Mouse (Mus musculus) lung, postnatal 4 days (tissue): ENCODE results near the gene Ctf1.

Experiments
- DNase-seq, 2 experiments: peaks; one replicate each; pipeline ENCODE4 v3.0.0; 2021

Gene Ctf1

DNA sequence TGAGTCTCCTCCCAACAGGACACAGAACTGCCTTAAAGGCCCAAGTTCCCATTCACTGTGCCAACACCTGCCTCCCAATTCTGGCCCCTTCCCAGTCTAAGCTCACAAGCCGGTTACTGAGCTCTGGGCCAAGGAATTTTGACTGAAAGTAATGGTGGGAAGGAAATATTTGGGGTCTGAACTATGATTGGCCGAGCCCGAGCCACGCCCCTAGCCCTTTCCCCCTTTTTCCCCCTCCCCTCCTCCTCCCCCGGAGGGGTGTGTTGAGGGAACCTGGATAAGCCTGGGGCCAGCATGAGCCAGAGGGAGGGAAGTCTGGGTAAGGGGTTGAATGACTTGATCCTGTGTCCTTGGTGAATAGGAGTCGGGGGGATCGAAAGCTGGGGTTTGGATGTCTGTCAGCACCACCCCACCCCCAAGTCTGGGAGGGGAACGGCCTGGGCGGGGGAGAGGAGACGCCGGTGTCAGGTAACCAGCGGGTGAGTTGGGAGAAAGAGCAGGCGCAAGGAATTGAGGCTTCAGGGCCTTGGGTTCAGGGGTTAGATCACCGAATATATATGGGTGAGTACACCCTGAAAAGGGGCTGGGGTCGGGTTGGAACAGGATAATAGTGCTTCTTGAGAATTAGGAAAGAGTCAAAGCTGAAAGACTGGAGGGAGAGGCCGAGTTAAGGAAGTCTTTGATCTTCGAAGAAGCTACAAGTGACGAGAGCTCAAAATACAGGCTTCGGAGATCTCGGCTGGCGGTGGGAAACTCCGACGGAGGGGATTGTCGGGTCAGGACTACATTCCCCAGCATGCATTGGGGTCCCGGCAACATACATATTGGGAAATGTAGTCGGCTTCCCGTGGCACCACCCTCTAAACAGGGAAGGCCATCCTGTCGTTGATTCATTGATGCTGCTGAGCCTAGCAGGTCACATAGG is at the start of gene Ctf1:
Ctf1 (plus strand) TSS at position 276 of the 925 bp plus-strand sequence.
- DNase-seq, result peak; percentile 83 to 86

- no peak for DNase-seq
These were observed 49.6 kb upstream of the Ctf1 start for GRCm38 (mm10) chr7:127662926-127663325.

DNA sequence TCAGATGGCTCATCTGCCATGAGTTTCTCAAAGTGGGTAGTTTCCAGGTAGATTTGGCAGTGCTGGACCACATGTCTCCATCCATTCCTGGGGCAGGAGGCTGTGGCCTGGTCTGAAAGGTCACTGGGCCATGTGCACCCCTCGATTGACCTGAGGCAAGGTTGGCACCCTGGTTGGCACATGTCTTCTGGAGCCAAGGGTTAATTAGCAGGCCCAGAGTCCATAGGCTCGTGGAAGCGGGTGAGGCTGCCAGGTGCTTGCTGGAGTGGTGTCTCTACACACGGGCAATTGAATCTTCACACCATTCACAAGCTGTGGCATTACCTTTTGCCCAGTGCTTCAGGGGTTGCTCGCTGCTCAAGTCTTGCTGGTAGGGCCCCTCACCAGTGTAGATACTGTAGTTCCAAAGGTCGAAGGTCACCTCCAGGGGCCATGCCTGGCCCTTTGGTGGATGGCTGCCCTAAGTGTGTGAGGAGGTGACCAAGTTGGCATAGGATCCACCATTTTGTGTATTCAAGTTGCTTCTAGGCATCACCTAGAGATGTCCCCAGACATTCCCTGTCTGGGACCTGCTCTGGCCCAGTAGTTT is 46.4 kb upstream of the Ctf1 start:
- DNase-seq, result no peak

- no peak for DNase-seq
These were observed 45.9 kb upstream of the Ctf1 start for GRCm38 (mm10) chr7:127666679-127667078.

DNA sequence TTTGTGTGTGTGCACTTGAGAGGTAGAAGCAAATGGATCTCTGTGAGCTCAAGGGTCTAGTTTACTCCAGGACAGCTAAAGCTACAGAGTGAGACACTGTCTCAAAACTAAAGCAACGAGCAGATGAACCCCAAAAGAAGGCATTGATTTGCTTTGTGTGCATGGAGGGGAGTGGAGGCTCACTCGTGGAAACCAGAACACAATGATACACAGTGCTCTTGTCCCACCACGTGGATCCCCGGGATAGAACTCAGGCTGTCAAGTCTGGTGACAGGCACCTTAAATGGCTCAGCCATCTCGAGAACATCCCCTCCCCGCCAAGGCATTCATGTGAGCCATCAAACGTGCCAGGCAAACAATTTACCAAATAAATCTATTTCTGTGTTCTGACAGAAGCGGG is 45.4 kb upstream of the Ctf1 start:
- no peak for DNase-seq

DNA sequence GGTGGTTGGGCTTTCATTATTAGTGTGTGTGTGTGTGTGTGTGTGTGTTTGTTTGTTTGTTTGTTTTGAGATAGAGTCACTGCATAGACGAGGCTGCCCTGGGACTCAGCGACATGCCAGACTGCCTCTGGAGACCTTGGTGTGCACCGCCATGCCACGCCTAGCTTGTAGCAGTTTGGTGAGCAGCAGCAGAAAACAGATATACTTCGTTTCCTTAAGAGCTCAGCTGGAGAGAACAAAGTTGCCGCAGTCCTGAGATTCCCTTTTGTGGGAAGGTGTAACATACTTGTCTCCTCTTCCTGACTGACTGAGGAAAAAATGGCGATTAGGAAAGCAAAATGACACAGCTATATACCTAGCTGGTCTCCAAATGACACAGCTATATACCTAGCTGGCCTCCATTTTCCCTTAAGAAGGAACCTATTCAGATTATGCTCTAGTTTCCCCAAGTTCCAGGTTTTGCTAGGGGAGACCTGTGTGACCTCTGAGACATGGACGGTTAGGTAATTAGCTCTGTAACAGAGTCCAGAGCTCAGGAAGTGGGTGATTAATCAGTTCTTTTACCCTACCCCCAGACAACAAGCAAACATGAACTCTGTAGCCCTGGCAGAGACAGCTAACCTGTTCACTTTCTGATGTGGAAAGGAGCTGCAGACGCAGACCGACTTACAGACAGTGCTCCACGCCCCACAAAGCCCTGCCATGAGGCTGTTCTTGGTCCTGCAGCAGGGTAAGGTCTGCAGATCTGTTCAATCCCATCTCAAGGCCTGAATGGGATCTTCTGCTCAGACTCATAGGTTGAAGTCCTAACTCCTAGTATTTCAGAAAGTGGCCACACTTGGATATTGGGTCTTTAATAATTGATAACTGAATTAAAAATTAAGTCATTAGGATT is 40.4 kb upstream of the Ctf1 start:
- DNase-seq, result no peak

DNA sequence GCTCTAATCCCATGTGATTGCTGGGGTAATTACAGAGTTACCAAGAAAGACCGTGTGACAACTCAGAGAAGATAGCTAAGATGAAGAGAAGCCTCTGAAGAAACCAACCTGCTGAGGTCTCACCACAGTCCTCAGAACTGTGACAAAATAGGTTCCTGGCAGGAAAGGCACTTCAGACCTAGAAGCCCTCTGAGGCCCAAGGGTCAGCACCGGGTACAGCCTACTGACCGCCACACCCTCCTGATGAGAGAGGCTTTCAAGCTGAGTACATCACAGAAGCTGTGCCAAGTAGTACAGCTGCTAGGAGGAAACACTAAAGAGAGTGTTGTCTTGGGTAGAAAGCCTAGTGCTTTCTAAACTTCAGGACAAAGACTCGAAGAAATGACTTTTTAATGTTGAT is 39.8 kb upstream of the Ctf1 start:
- DNase-seq, result no peak

DNA sequence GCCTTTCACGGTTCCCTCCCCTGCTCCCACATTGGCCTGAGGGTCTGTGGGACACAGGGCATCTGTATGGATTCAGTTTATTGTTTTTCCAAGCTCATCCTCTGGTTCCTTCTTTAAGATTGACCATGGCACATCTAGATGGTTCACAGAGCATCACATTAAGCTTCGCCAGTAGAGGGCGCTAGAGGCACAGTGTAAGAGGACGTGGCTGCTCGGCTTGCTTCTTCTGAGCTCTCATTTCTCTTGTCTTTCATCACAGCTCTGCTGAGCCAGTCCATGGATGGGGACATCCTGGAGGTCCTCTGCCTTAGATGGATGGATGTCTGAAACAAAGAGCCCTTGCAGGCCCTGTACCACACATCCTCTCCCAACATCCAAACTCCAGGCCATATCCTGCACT is 37.6 kb upstream of the Ctf1 start:
- peak; percentile 66 to 87 for DNase-seq

DNA sequence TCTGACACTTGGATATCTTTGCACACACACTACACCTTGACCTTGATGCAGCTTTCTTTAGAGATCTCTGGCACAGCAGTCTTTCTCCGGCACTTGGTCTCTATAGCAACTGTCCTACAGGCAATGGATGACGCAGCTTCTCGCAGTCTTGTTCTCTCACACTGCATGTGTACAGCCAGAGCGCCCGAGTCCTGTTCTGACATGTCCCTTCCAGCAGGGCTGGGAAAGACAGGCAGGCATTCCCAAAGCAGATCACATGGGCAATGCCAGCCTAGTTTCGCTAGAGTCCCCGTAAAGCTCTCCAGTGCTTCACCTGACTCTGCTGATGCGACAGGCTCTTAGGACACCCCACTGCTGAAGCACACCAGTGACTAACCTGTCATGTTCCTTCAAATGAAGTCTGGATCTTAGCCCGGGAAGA is 37.1 kb upstream of the Ctf1 start:
- no peak for DNase-seq

- peak; percentile 36 to 65 for DNase-seq
These were observed 35.5 kb upstream of the Ctf1 start for GRCm38 (mm10) chr7:127677077-127677476.

- no peak for DNase-seq
These were observed 34.9 kb upstream of the Ctf1 start for GRCm38 (mm10) chr7:127677609-127678008.

DNA sequence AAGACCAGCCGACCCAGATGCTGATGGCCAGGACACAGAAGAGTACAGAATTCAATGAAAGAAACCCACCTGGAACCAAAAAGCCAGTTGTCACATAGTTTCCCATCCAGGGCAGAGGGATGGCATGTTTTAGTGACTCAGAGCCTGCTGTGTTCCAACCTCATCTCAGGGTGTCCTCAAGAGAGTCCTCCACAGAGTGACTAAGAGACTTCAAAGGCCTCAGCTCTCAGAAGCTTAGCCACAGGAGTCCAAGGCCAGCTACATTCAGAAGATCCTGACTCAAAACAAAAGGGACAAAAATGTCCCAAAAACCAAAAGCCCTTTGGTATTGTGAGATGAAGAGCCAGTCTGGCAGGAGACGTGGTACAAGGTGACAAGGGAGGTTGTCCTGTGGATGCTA is 33.7 kb upstream of the Ctf1 start:
- DNase-seq, result no peak

GRCm38 (mm10) chr7:127680541-127680940 is 32.0 kb upstream of the Ctf1 start:
- no peak for DNase-seq

GRCm38 (mm10) chr7:127681888-127682553 is 30.5 kb upstream of the Ctf1 start:
- DNase-seq, result no peak

- peak; percentile 13 to 48 for DNase-seq
These were observed 27.1 kb upstream of the Ctf1 start for GRCm38 (mm10) chr7:127685304-127686018.

- DNase-seq, result no peak
These were observed 25.6 kb upstream of the Ctf1 start for GRCm38 (mm10) chr7:127686740-127687449.

DNA sequence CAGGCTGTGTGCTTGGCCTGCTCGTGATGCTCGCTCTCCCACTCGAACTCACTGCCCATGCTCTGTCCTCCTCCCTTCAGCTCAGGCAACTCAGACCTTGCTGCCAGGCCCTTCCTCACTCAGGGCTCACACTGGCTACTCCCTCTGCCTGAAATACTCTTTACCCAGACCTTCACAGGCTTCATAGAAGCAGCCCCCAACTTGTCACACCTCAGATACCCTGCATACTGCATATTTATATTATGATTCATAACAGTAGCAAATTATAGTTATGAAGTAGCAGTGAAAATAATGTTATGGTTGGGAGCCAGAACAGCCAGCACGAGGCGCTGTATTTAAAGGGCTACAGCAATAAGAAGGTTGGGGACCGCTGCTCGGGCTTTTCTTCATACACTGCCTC is 23.6 kb upstream of the Ctf1 start:
- DNase-seq, result no peak

DNA sequence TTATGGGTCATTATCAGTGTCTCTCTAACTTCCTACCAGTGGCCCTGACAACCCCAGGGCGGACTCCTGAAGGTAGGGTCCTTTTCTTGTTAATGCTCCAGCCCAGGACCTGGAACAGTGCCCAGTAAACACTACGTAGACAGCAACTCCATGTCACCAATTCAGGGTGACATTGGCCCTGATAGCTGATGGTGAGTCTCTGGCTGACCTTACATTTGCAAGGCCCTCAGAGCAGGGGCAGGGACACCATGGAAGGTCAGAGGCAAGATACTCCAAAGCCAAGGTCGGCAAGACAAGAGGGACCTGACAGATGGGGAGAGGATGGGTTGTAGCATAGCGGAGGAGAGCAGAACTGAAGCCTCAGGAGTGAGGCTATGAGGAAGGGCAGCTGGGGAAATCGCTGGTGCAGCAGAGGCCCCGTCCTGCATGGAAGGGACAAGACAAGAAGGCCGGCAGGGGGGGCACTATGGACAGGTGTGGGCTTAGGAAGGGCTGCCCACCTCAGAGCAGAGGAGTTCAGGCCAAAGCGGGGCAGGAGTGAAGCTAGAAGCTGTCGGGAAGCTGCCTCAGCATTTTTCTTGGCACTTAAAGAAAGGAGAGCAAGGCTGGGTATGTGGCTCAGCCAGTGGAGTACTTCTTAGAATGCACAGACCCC is 22.8 kb upstream of the Ctf1 start:
- no peak for DNase-seq

- DNase-seq, result peak; percentile 80 to 83
These were observed 21.1 kb upstream of the Ctf1 start for GRCm38 (mm10) chr7:127691221-127691989.

GRCm38 (mm10) chr7:127693290-127693689 is 19.2 kb upstream of the Ctf1 start:
- DNase-seq, result no peak
